Mouse (Mus musculus) stomach, embryonic 14.5 days (tissue): ENCODE measurements around the gene Vnn3. TPM values are rescaled to one million over a fixed set of nuclear protein-coding genes. Genes with fewer than 3 reads are reported as not detected.

Experiments used
- ATAC-seq: fragments of 200-750 bp; cut with Nextera tagmentation; 2 replicates; pipeline ENCODE4 v1.8.0; 2017; ENCODE audit warnings: low read depth, moderate TSS enrichment; ENCODE audit not compliant: insufficient number of reproducible peaks, insufficient read depth, low FRiP score
- H3K27ac ChIP-seq: fragments of 300-500 bp; sonication (generic); 2 replicates; pipeline ENCODE4 v1.5.1; 2014; ENCODE audit warnings: mild to moderate bottlenecking, low read length, moderate library complexity, mixed read lengths
- H3K27me3 ChIP-seq: fragments of 300-500 bp; sonication (generic); 2 replicates; pipeline ENCODE4 v1.6.1; 2014; ENCODE audit warnings: low read length, control low read depth, mixed read lengths; ENCODE audit not compliant: control insufficient read depth, insufficient read depth
- H3K36me3 ChIP-seq: fragments of 300-500 bp; sonication (generic); 2 replicates; pipeline ENCODE4 v1.6.1; 2014; ENCODE audit warnings: mild to moderate bottlenecking, control low read depth, low read length, moderate library complexity, mixed read lengths; ENCODE audit not compliant: control insufficient read depth, insufficient read depth
- H3K4me1 ChIP-seq: fragments of 300-500 bp; sonication (generic); 2 replicates; pipeline ENCODE4 v1.6.1; 2014; ENCODE audit warnings: low read length, control low read depth, mixed read lengths; ENCODE audit not compliant: control insufficient read depth, insufficient read depth
- H3K4me2 ChIP-seq: fragments of 300-500 bp; sonication (generic); replicated peaks from 2 replicates; pipeline ENCODE4 v1.6.1; 2014; ENCODE audit warnings: low read depth, low read length, control low read depth
- H3K4me3 ChIP-seq: fragments of 300-500 bp; sonication (generic); 2 replicates; pipeline ENCODE4 v1.5.1; 2014; ENCODE audit warnings: low read depth, low read length, control low read depth
- H3K9ac ChIP-seq: fragments of 300-500 bp; sonication (generic); replicated peaks from 2 replicates; pipeline ENCODE4 v1.6.1; 2014; ENCODE audit warnings: low read depth, mild to moderate bottlenecking, control low read depth, low read length, moderate library complexity, mixed read lengths
- H3K9me3 ChIP-seq: fragments of 300-500 bp; sonication (generic); 2 replicates; pipeline ENCODE4 v1.6.1; 2016; ENCODE audit warnings: low read depth, low read length, control low read depth; ENCODE audit not compliant: control insufficient read depth
- WGBS: fragments of 180-500 bp; shearing (Covaris S2); extraction: QIAGEN DNeasy Blood & Tissue Kit; methylation state at CpG from one replicate; pipeline ENCODE4 v1.1.7; 2014; 5-methylcytosine and 5-hydroxymethylcytosine counted together
- polyA plus RNA-seq: library from polyadenylated mRNA; unstranded; fragments of >200 nt; fragmentation: Nextera tagmentation; extraction: Ambion mirVana; gene quantifications from 2 replicates; pipeline ENCODE4 v1.2.1, GENCODE M21; 2014

Vnn3 gene
- polyA plus RNA-seq = 0.27 TPM in 1 of 2 replicates, not detected in the other

GRCm38 (mm10) chr10:23851228-23851912, at the start of gene Vnn3:
TSS of gene Vnn3 (plus strand) at chr10:23851462.
- Histone ChIP-seq H3K9ac (no peak within 1 kb of the TSS), H3K4me2 (no peak within 1 kb of the TSS), H3K4me1 (no peaks in the 10 kb centered on the region), H3K4me3 (no peak within 1 kb of the TSS), H3K27ac (no peak within 1 kb of the TSS), H3K36me3 (no peaks in the 10 kb centered on the region), H3K27me3 (no peaks in the 10 kb centered on the region), H3K9me3 (no peaks in the 10 kb centered on the region)
- no peak for ATAC-seq
- WGBS = 82% methylated on average over 4 of the region's 4 CpGs

- no peak for ATAC-seq
- Histone ChIP-seq H3K27me3 (no peaks in the 10 kb centered on the region), H3K4me1 (peaks cover 3% of the 10 kb centered on the region; the same call in 1 of the 2 replicates), H3K4me2 (no peak overlapping the region), H3K36me3 (peaks cover 9% of the 10 kb centered on the region), H3K9ac (no peak overlapping the region), H3K27ac (no peak overlapping the region), H3K9me3 (no peaks in the 10 kb centered on the region), H3K4me3 (no peak overlapping the region)
- 63% methylated on average over 3 of the region's 3 CpGs for WGBS
These were observed 48.4 kb upstream of the Vnn3 start for GRCm38 (mm10) chr10:23802911-23803310.

GRCm38 (mm10) chr10:23804665-23805064, 46.6 kb upstream of the Vnn3 start:
- Histone ChIP-seq H3K4me3 (no peak overlapping the region), H3K27me3 (no peaks in the 10 kb centered on the region), H3K9me3 (no peaks in the 10 kb centered on the region), H3K4me1 (0 out of 2 replicates have a peak, but pooled peaks cover 3% of the 10 kb centered on the region), H3K9ac (no peak overlapping the region), H3K27ac (no peak overlapping the region), H3K36me3 (peaks cover 9% of the 10 kb centered on the region), H3K4me2 (no peak overlapping the region)
- WGBS = 83% methylated on average over 3 of the region's 3 CpGs
- no peak for ATAC-seq

GRCm38 (mm10) chr10:23806201-23806600, 45.1 kb upstream of the Vnn3 start:
- no peak overlapping the region for H3K4me3 ChIP-seq
- ATAC-seq = no peak
- no peaks in the 10 kb centered on the region for H3K27me3 ChIP-seq
- peaks cover 9% of the 10 kb centered on the region for H3K36me3 ChIP-seq
- no peaks in the 10 kb centered on the region for H3K4me1 ChIP-seq
- no peak overlapping the region for H3K9ac ChIP-seq
- no peaks in the 10 kb centered on the region for H3K9me3 ChIP-seq
- no peak overlapping the region for H3K4me2 ChIP-seq
- H3K27ac ChIP-seq = no peak overlapping the region
- 44% methylated on average over 4 of the region's 4 CpGs for whole genome bisulfite sequencing

- Histone ChIP-seq H3K36me3 (no peaks in the 10 kb centered on the region), H3K9me3 (no peaks in the 10 kb centered on the region), H3K9ac (no peak overlapping the region), H3K4me2 (no peak overlapping the region), H3K27me3 (no peaks in the 10 kb centered on the region), H3K4me1 (no peaks in the 10 kb centered on the region), H3K27ac (no peak overlapping the region), H3K4me3 (no peak overlapping the region)
- ATAC-seq = no peak
- WGBS = 66% methylated on average over 9 of the region's 12 CpGs
These were observed 39.4 kb upstream of the Vnn3 start for GRCm38 (mm10) chr10:23811635-23812437.

- no peak overlapping the region for H3K4me3 ChIP-seq
- no peaks in the 10 kb centered on the region for H3K27me3 ChIP-seq
- no peaks in the 10 kb centered on the region for H3K4me1 ChIP-seq
- no peak for ATAC-seq
- no peak overlapping the region for H3K4me2 ChIP-seq
- no peaks in the 10 kb centered on the region for H3K36me3 ChIP-seq
- H3K9ac ChIP-seq = no peak overlapping the region
- no peaks in the 10 kb centered on the region for H3K9me3 ChIP-seq
- no peak overlapping the region for H3K27ac ChIP-seq
These were observed 38.9 kb upstream of the Vnn3 start for GRCm38 (mm10) chr10:23812438-23812759.

- no peak for ATAC-seq
- no peak overlapping the region for H3K4me2 ChIP-seq
- no peaks in the 10 kb centered on the region for H3K36me3 ChIP-seq
These were observed 38.2 kb upstream of the Vnn3 start for GRCm38 (mm10) chr10:23812852-23813766.

GRCm38 (mm10) chr10:23815168-23815567, 36.1 kb upstream of the Vnn3 start:
- H3K27me3 ChIP-seq = no peaks in the 10 kb centered on the region
- no peak overlapping the region for H3K4me2 ChIP-seq
- no peak overlapping the region for H3K27ac ChIP-seq
- H3K9ac ChIP-seq = no peak overlapping the region
- no peak overlapping the region for H3K4me3 ChIP-seq
- ATAC-seq = peak; percentile 61; the same call in 1 of the 2 replicates
- H3K4me1 ChIP-seq = no peaks in the 10 kb centered on the region
- H3K36me3 ChIP-seq = no peaks in the 10 kb centered on the region; the same call in 1 of the 2 replicates
- H3K9me3 ChIP-seq = no peaks in the 10 kb centered on the region
- 50% methylated on average over 1 of the region's 1 CpGs for WGBS

More at GRCm38 (mm10) chr10:23812852-23813766, 38.2 kb upstream of the Vnn3 start:
- Histone ChIP-seq H3K27me3 (no peaks in the 10 kb centered on the region), H3K4me3 (no peak overlapping the region), H3K9me3 (no peaks in the 10 kb centered on the region), H3K4me1 (no peaks in the 10 kb centered on the region), H3K27ac (no peak overlapping the region), H3K9ac (no peak overlapping the region)
- WGBS = 69% methylated on average over 11 of the region's 11 CpGs
